Mouse (Mus musculus) ES-E14 (cell line): ENCODE measurements around the gene Renbp. TPM values are rescaled to one million over a fixed set of nuclear protein-coding genes. Genes with fewer than 3 reads are reported as not detected.

ENCODE experiments used
- DNase-seq: peaks from one replicate; pipeline ENCODE4 v3.0.0-alpha.2; 2013; ENCODE audit warnings: low read depth, low spot score
- H3K27ac ChIP-seq: 2 replicates; pipeline ENCODE4 v1.5.1; 2012; ENCODE audit warnings: low read depth, mild to moderate bottlenecking, low read length, moderate library complexity, mixed read lengths; ENCODE audit not compliant: poor library complexity, insufficient read depth, severe bottlenecking
- H3K36me3 ChIP-seq: 2 replicates; pipeline ENCODE4 v1.6.1; 2012; ENCODE audit warnings: mild to moderate bottlenecking, low read length, moderate library complexity, mixed read lengths; ENCODE audit not compliant: control insufficient read depth, poor library complexity, insufficient read depth, severe bottlenecking
- H3K4me1 ChIP-seq, 2 experiments: fragments of 150-350 bp in 1 of 2; sonication (generic) in 1 of 2; 2 replicates each; pipeline ENCODE4 v1.6.1; 2012; ENCODE audit warnings: low read length in 2 of 2, mild to moderate bottlenecking in 1 of 2, mixed read lengths in 1 of 2; ENCODE audit not compliant: control insufficient read depth in 2 of 2, insufficient read depth in 2 of 2, poor library complexity in 1 of 2
- H3K4me3 ChIP-seq, 2 experiments: fragments of 150-350 bp in 1 of 2; sonication (generic) in 1 of 2; 2 replicates each; pipeline ENCODE4 v1.5.1; 2012; ENCODE audit warnings: low read length in 2 of 2, low read depth in 1 of 2, mild to moderate bottlenecking in 1 of 2, mixed read lengths in 1 of 2; ENCODE audit not compliant: insufficient read depth in 1 of 2, poor library complexity in 1 of 2, severe bottlenecking in 1 of 2
- H3K9ac ChIP-seq: 2 replicates; pipeline ENCODE4 v1.6.1; 2012; ENCODE audit warnings: low read depth, mild to moderate bottlenecking, low read length, mixed read lengths; ENCODE audit not compliant: poor library complexity, insufficient read depth, severe bottlenecking
- H3K9me3 ChIP-seq: fragments of 150-350 bp; sonication (generic); 2 replicates; pipeline ENCODE4 v1.6.1; 2012; ENCODE audit warnings: low read depth, mild to moderate bottlenecking, low read length; ENCODE audit not compliant: control insufficient read depth, insufficient read depth
- CHD2 ChIP-seq: IDR thresholded peaks from 2 replicates; pipeline ENCODE4 v1.6.1; 2014; ENCODE audit warnings: mild to moderate bottlenecking, low read depth, low read length, inconsistent platforms
- HCFC1 ChIP-seq: IDR thresholded peaks from 2 replicates; pipeline ENCODE4 v1.6.1; 2012; ENCODE audit warnings: low read length, inconsistent platforms, borderline replicate concordance; ENCODE audit not compliant: insufficient read depth
- MAFK ChIP-seq: IDR thresholded peaks from 2 replicates; pipeline ENCODE4 v1.6.1; 2014; ENCODE audit warnings: mild to moderate bottlenecking, low read depth, low read length, inconsistent platforms; ENCODE audit not compliant: insufficient read depth
- ZC3H11A ChIP-seq: IDR thresholded peaks from 2 replicates; pipeline ENCODE4 v1.6.1; 2012; ENCODE audit warnings: low read depth, mild to moderate bottlenecking, inconsistent platforms, low read length, borderline replicate concordance
- ZNF384 ChIP-seq: IDR thresholded peaks from 2 replicates; pipeline ENCODE4 v1.6.1; 2012; ENCODE audit warnings: low read depth, low read length, inconsistent platforms
- in situ Hi-C, 2 experiments: fragments of 600-800 bp; cut with MboI; formaldehyde crosslinking; loops; one replicate each; pipeline ENCODE4 v1.15.1; 2025; ENCODE audit warnings: low sequenced_read_pairs in 2 of 2, inconsistent platforms in 1 of 2; ENCODE audit not compliant: unreplicated experiment in 2 of 2
- total RNA-seq: library from RNA; depleted of rRNA; stranded (reverse); fragments of 300-350 nt; gene quantifications from 2 replicates; pipeline ENCODE4 v1.2.3, GENCODE M21; 2012

Renbp gene
- total RNA-seq, 1 experiment: 33.4 TPM

DNA sequence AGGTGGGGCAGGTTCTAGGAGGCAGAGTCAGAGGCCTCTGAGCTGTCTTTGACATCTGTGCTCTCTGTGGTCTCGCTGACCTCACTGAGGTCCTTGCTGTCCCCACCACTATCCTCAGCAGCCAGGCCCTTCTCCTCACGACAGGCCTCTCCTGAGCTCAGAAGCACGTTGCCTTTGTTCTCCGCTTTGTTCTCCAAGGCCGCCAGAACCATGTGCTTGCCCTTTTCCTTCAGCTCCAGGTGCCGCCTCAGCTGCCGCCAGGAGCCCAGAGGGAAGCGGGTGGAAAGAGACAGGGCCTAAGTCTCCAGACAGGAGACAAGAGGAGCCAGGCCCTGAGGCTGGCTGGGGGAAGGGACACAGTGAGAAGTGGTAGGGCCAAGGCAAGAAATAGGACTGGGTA lies 13.7 kb downstream of the Renbp start:
- H3K4me1 ChIP-seq: no peaks in the 10 kb centered on the region
- no peak overlapping the region; the same call in 1 of the 2 replicates for H3K9ac ChIP-seq
- no peak for DNase-seq
- H3K27ac ChIP-seq: 0 out of 2 replicates have a peak overlapping the region, but pooled peaks have one; percentile 8
- TF ChIP-seq HCFC1 (no peak), ZC3H11A (no peak), ZNF384 (no peak), MAFK (no peak), CHD2 (no peak)
- no peaks in the 10 kb centered on the region for H3K9me3 ChIP-seq
- in situ Hi-C loops: no loop called here
- H3K36me3 ChIP-seq: peaks cover 17% of the 10 kb centered on the region
- H3K4me3 ChIP-seq: no peak overlapping the region

GRCm38 (mm10) chrX:73914827-73915703 lies 15.6 kb downstream of the Renbp start:
- Histone ChIP-seq H3K4me3 (peak overlapping the region; percentile 27 to 69), H3K9me3 (no peaks in the 10 kb centered on the region), H3K9ac (peak overlapping the region; percentile 56; the same call in 1 of the 2 replicates), H3K27ac (peak overlapping the region; percentile 56; the same call in 1 of the 2 replicates), H3K4me1 (peaks cover 0 to 6% of the 10 kb centered on the region in 2 experiments; a peak in 2 of 4 replicates), H3K36me3 (peaks cover 17% of the 10 kb centered on the region)
- in situ Hi-C loops: no loop called here
- DNase-seq: peak; percentile 88
- TF ChIP-seq ZC3H11A (no peak), MAFK (no peak), HCFC1 (no peak), CHD2 (no peak), ZNF384 (peak; percentile 86)

GRCm38 (mm10) chrX:73911588-73911987 lies 19.1 kb downstream of the Renbp start:
- H3K4me3 ChIP-seq: no peak overlapping the region
- H3K9ac ChIP-seq: no peak overlapping the region
- in situ Hi-C loops: no loop called here
- no peak overlapping the region for H3K27ac ChIP-seq
- no peaks in the 10 kb centered on the region for H3K9me3 ChIP-seq
- no peaks in the 10 kb centered on the region for H3K36me3 ChIP-seq
- no peak for DNase-seq
- H3K4me1 ChIP-seq: peaks cover 0 to 6% of the 10 kb centered on the region in 2 experiments; a peak in 2 of 4 replicates
- TF ChIP-seq MAFK (no peak), HCFC1 (no peak), CHD2 (no peak), ZC3H11A (no peak), ZNF384 (no peak)

DNA sequence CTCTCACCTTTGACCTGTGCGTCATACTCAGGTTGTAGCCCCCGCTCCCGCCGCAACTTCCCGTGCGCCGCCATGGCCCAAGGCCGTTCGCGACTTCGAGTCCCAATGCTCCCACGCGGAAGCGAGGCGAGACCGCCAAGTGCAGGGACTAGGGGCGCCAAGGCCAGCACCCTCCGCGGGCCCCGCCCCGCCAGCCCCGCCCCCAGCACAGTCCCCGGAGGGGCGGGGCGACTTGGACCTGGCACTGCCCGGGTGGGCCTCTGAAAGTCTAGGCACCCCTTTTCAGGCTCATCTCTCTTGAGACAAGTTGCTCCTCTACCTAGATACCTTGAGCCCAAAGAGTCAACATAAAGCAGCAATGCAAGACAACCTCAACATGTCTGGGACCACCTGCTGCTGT lies 19.5 kb downstream of the Renbp start:
- H3K4me3 ChIP-seq: peak overlapping the region; percentile 44 to 65
- in situ Hi-C loops: no loop called here
- H3K36me3 ChIP-seq: no peaks in the 10 kb centered on the region
- DNase-seq: no peak
- TF ChIP-seq HCFC1 (no peak), ZC3H11A (no peak), MAFK (no peak), ZNF384 (no peak), CHD2 (no peak)
- H3K9ac ChIP-seq: peak overlapping the region; percentile 57
- no peaks in the 10 kb centered on the region for H3K9me3 ChIP-seq
- no peak overlapping the region for H3K27ac ChIP-seq
- H3K4me1 ChIP-seq: peaks cover 0 to 6% of the 10 kb centered on the region in 2 experiments; a peak in 2 of 4 replicates
